Mouse (Mus musculus): Measurements from ENCODE around the gene Osm. TPM values are rescaled to one million over a fixed set of nuclear protein-coding genes. Genes with fewer than 3 reads are reported as not detected.

The Osm gene
- total and polyA plus RNA-seq, 2 experiments from 2014 or later: 0.10 to 0.84 TPM

DNA sequence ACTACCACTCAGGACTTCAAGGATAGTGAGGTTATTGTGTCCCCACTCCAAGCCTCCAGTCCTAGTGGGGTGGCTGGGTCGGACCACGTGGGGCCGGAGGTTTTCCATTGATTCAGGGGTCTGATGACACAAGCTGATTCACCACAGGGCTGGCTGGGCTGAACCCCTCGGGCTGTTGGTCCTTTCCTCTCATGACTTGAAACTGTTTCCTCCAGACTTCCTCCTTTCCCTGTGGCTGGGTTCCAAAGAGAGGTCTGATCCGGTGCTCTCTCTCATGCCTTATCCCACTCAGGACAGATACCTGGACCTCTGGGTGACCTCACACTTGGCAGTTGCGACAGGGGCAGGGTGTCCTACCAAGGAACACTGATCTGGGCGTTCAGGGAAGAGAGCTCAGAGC, 3.9 kb downstream of the Osm start:
- no peak for TF ChIP-seq CTCF (IDR thresholded peaks at IDR 0.05; ENCODE audit: low read depth)
- no peak for TF ChIP-seq EP300 (IDR thresholded peaks at IDR 0.05; ENCODE audit: low read depth)
- no peaks in the 10 kb centered on the region for H3K9me3 ChIP-seq (replicated peaks; ENCODE audit: control insufficient read depth, low read length)

DNA sequence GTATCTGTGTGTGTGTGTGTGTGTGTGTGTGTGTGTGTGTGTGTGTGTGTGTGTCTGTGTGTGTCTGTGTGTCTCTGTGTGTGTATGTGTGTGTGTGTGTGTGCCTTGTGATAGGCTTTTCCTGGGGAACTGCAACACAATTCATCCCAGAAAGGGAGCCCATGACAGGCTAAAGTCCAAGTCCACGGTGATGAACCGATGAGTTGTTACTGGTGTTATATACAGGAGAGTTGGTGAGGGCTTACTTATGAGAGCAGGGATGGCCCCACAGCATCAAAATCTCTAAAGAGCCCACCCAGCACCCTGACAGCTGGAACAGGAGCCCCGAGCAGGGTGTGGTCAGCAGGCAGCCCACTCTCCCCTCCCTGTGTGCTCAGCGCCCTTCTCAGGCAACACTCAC, 5.0 kb downstream of the Osm start:
- Histone ChIP-seq H3K4me2 (ENCODE audit: low read depth, low read length) (no peak overlapping the region), H3K4me1 (ENCODE audit: control insufficient read depth, insufficient read depth) (no peaks in the 10 kb centered on the region; the same call in 1 of the 2 replicates), H3K9me3 (replicated peaks; ENCODE audit: control insufficient read depth, low read length) (no peaks in the 10 kb centered on the region), H3K27me3 (ENCODE audit: control insufficient read depth, insufficient read depth, low read length) (no peaks in the 10 kb centered on the region), H3K27ac (ENCODE audit: low read depth) (no peak overlapping the region), H3K9ac (replicated peaks; ENCODE audit: low read depth, low read length) (no peak overlapping the region), H3K36me3 (replicated peaks; ENCODE audit: control insufficient read depth, insufficient read depth, low read length) (no peaks in the 10 kb centered on the region), H3K4me3 (ENCODE audit: low read depth, low read length) (no peak overlapping the region)
- ATAC-seq (ENCODE audit: insufficient read depth, low read depth) (no peak), DNase-seq (ENCODE audit: low spot score) (no peak)
- WGBS: 78% methylated on average over 4 of the region's 4 CpGs
- TF ChIP-seq EP300 (IDR thresholded peaks at IDR 0.05; ENCODE audit: low read depth) (no peak), CTCF (IDR thresholded peaks at IDR 0.05; ENCODE audit: low read depth) (no peak)

More for the DNA sequence above, 3.9 kb downstream of the Osm start:
- Histone ChIP-seq H3K4me1 (ENCODE audit: control insufficient read depth, insufficient read depth) (no peaks in the 10 kb centered on the region; the same call in 1 of the 2 replicates), H3K36me3 (replicated peaks; ENCODE audit: control insufficient read depth, insufficient read depth, low read length) (no peaks in the 10 kb centered on the region), H3K27ac (ENCODE audit: low read depth) (no peak overlapping the region), H3K4me2 (ENCODE audit: low read depth, low read length) (no peak overlapping the region), H3K4me3 (ENCODE audit: low read depth, low read length) (no peak overlapping the region), H3K9ac (replicated peaks; ENCODE audit: low read depth, low read length) (no peak overlapping the region), H3K27me3 (ENCODE audit: control insufficient read depth, insufficient read depth, low read length) (no peaks in the 10 kb centered on the region)
- DNase-seq (ENCODE audit: low spot score): no peak
- WGBS: 55% methylated on average over 7 of the region's 7 CpGs
- ATAC-seq (ENCODE audit: insufficient read depth, low read depth): no peak

DNA sequence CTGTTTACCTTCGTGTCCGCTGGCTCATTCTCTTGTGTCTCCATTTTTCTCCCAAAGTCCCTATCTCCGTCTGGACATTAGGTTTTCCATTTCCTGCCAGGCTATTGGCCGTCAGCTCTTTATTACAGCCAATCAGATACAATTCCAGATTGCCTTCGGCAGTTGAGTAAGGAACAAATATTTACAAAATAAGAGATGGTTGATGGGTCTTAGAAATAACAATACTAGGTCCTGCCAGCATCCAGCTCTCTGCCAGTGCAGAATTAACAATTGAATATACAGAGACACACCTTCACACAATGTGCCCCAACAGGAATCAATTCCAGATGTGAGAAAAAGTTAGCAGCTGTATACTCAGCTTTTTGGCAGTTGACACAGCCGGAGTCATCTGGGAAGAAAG, 9.9 kb downstream of the Osm start:
- DNase-seq (ENCODE audit: low spot score) (no peak), ATAC-seq (ENCODE audit: insufficient read depth, low read depth) (no peak)
- no peaks in the 10 kb centered on the region for H3K27me3 ChIP-seq (ENCODE audit: control insufficient read depth, insufficient read depth, low read length)
- TF ChIP-seq CTCF (IDR thresholded peaks at IDR 0.05; ENCODE audit: low read depth) (no peak), EP300 (IDR thresholded peaks at IDR 0.05; ENCODE audit: low read depth) (no peak)
- no peaks in the 10 kb centered on the region for H3K9me3 ChIP-seq (replicated peaks; ENCODE audit: control insufficient read depth, low read length)
- WGBS: 68% methylated on average over 6 of the region's 6 CpGs
- no peaks in the 10 kb centered on the region for H3K36me3 ChIP-seq (replicated peaks; ENCODE audit: control insufficient read depth, insufficient read depth, low read length)
- no peak overlapping the region for H3K9ac ChIP-seq (replicated peaks; ENCODE audit: low read depth, low read length)
- no peak overlapping the region for H3K4me2 ChIP-seq (ENCODE audit: low read depth, low read length)
- no peaks in the 10 kb centered on the region for H3K4me1 ChIP-seq (ENCODE audit: control insufficient read depth, insufficient read depth)
- H3K27ac ChIP-seq (ENCODE audit: low read depth): no peak overlapping the region
- no peak overlapping the region for H3K4me3 ChIP-seq (ENCODE audit: low read depth, low read length)

DNA sequence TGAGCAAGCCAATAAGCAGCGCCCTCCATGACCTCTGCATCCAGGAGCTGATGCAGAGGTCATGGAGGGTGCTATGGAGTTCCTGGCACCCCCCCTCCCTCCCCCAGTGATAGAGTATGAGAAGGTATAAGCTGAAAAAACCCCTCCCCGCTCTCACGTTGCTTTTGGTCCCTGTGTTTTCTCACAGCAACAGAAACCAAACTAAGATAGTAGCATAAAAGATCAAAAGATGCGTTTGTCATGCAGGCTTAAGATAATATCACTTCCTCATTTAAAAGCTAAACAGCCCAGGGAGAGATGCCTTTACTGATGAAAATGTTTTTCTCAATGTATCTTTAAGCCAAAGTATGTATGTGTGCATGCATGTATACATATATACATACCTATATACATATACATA, 10.4 kb downstream of the Osm start:
- TF ChIP-seq CTCF (IDR thresholded peaks at IDR 0.05; ENCODE audit: low read depth) (no peak), EP300 (IDR thresholded peaks at IDR 0.05; ENCODE audit: low read depth) (no peak)
- Histone ChIP-seq H3K9me3 (replicated peaks; ENCODE audit: control insufficient read depth, low read length) (no peaks in the 10 kb centered on the region), H3K4me3 (ENCODE audit: low read depth, low read length) (no peak overlapping the region), H3K9ac (replicated peaks; ENCODE audit: low read depth, low read length) (no peak overlapping the region), H3K27ac (ENCODE audit: low read depth) (no peak overlapping the region), H3K36me3 (replicated peaks; ENCODE audit: control insufficient read depth, insufficient read depth, low read length) (no peaks in the 10 kb centered on the region), H3K4me1 (ENCODE audit: control insufficient read depth, insufficient read depth) (no peaks in the 10 kb centered on the region), H3K4me2 (ENCODE audit: low read depth, low read length) (no peak overlapping the region), H3K27me3 (ENCODE audit: control insufficient read depth, insufficient read depth, low read length) (no peaks in the 10 kb centered on the region)
- DNase-seq (ENCODE audit: low spot score) (no peak), ATAC-seq (ENCODE audit: insufficient read depth, low read depth) (no peak)
- 72% methylated on average over 4 of the region's 4 CpGs for WGBS

DNA sequence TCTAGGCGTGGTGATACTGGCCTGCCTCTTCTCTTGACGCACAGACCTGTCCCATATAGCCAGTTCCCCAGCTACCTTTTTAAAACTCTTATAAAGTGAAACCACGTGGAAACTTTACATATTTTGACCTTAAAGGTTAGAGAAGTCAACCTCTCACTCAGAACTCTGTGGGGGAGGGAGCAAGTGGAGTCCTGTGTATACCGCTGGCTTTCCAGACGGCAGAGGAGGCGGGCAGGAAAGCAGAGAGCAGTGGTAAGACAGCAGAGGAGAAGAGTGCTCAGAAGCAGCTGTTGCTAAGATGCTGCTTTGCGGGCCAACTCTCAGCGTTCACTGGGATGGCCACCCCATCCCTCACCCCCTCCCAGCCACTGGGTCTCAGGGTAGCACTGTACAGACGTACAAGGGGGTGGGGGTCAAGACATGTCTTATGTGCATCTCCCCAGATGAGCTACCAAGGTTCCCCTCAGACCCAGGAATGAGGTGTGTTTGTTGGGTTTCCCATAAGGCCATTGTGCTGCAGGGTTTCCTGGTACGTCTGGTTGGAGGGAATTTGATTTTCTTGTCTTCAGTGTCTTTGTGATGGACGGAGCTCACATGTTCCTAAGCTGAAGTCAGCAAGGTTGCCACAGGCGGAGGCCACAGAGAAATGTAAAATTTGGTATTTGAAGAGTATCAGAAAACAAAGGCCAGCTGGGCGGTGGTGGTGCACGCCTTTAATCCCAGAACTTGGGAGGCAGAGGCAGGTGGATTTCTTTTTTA, 11.2 kb downstream of the Osm start:
- Histone ChIP-seq H3K4me1 (ENCODE audit: control insufficient read depth, insufficient read depth) (no peaks in the 10 kb centered on the region), H3K9ac (replicated peaks; ENCODE audit: low read depth, low read length) (no peak overlapping the region), H3K4me3 (ENCODE audit: low read depth, low read length) (no peak overlapping the region), H3K27me3 (ENCODE audit: control insufficient read depth, insufficient read depth, low read length) (no peaks in the 10 kb centered on the region), H3K36me3 (replicated peaks; ENCODE audit: control insufficient read depth, insufficient read depth, low read length) (no peaks in the 10 kb centered on the region), H3K4me2 (ENCODE audit: low read depth, low read length) (no peak overlapping the region), H3K27ac (ENCODE audit: low read depth) (no peak overlapping the region), H3K9me3 (replicated peaks; ENCODE audit: control insufficient read depth, low read length) (no peaks in the 10 kb centered on the region)
- TF ChIP-seq EP300 (IDR thresholded peaks at IDR 0.05; ENCODE audit: low read depth) (no peak), CTCF (IDR thresholded peaks at IDR 0.05; ENCODE audit: low read depth) (no peak)
- WGBS: 77% methylated on average over 14 of the region's 14 CpGs
- no peak for ATAC-seq (ENCODE audit: insufficient read depth, low read depth)
- DNase-seq (ENCODE audit: low spot score): no peak

DNA sequence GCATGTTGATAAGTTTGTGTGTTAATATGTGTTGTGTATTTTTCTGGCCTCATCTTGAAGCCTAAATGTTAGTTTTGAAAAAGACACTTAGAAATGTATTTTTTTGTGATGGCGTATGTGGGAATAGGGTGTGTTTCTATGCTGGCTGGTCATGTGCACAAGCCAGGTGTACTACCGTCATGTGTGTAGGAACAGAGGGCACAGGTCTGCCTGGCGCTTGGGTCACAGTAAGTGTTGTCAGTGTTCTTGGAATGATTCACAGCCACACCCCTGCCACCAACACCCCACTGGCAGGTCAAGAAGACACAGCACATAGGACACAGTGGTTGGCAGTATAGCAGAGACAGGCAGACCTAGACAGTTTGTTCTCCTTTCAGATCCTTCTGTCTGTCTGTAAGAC, 12.9 kb downstream of the Osm start:
- Histone ChIP-seq H3K9me3 (replicated peaks; ENCODE audit: control insufficient read depth, low read length) (no peaks in the 10 kb centered on the region), H3K4me3 (ENCODE audit: low read depth, low read length) (no peak overlapping the region), H3K36me3 (replicated peaks; ENCODE audit: control insufficient read depth, insufficient read depth, low read length) (no peaks in the 10 kb centered on the region), H3K4me1 (ENCODE audit: control insufficient read depth, insufficient read depth) (no peaks in the 10 kb centered on the region), H3K9ac (replicated peaks; ENCODE audit: low read depth, low read length) (no peak overlapping the region), H3K4me2 (ENCODE audit: low read depth, low read length) (no peak overlapping the region), H3K27me3 (ENCODE audit: control insufficient read depth, insufficient read depth, low read length) (no peaks in the 10 kb centered on the region), H3K27ac (ENCODE audit: low read depth) (no peak overlapping the region)
- WGBS: 85% methylated on average over 3 of the region's 3 CpGs
- TF ChIP-seq CTCF (IDR thresholded peaks at IDR 0.05; ENCODE audit: low read depth) (no peak), EP300 (IDR thresholded peaks at IDR 0.05; ENCODE audit: low read depth) (no peak)
- ATAC-seq (ENCODE audit: insufficient read depth, low read depth): no peak
- DNase-seq (ENCODE audit: low spot score): no peak

Data from heart, postnatal 0 days (tissue).